8 mouse cellular contexts compared by ENCODE assay signal in genomic region chr10:11449556-11450305, GRCm38 (mm10).
DNase-seq lines count a peak whose midpoint lies in the region; ATAC-seq and TF ChIP-seq lines count a peak whose summit lies in the region.

No protein-coding gene starts in this region.

- no peak overlapping the region for H3K4me3 ChIP-seq in E14TG2a.4 (replicated peaks; ENCODE audit: low read length)
- no peak overlapping the region for H3K4me3 ChIP-seq in heart, embryonic 16.5 days (ENCODE audit: low read length)
- H3K4me3 ChIP-seq in liver, embryonic 13.5 days (replicated peaks): no peak overlapping the region
- no peak overlapping the region for H3K4me3 ChIP-seq in neural tube, embryonic 15.5 days (replicated peaks)
- H3K4me3 ChIP-seq in thymus, adult 2 months (ENCODE audit: control insufficient read depth, insufficient read depth, low read length): no peak overlapping the region

- peak; percentile 72; the same call in 1 of the 2 replicates for ATAC-seq in heart, embryonic 16.5 days (replicated peaks; ENCODE audit: extremely low read depth, insufficient read depth, low FRiP score)
- ATAC-seq in liver, embryonic 13.5 days (ENCODE audit: low read depth): 0 out of 2 replicates have a peak, but pooled peaks have one; percentile 47
- ATAC-seq in neural tube, embryonic 15.5 days (ENCODE audit: low FRiP score): peak; percentile 94

- DNase-seq in brain, embryonic 18.5 days (ENCODE audit: low read depth, low spot score): peak; percentile 82
- peak; percentile 28 for DNase-seq in fibroblast of lung, adult 2 months (ENCODE audit: low read depth)
- DNase-seq in kidney, postnatal 36 days: peak; percentile 67 to 92
- peak; percentile 9 for DNase-seq in liver, embryonic 13.5 days
- peak; percentile 67 for DNase-seq in thymus, adult 2 months

- H3K9me3 ChIP-seq in E14TG2a.4 (ENCODE audit: low read length): no peaks in the 10 kb centered on the region
- H3K9me3 ChIP-seq in heart, embryonic 16.5 days (replicated peaks; ENCODE audit: control insufficient read depth, low read length): no peaks in the 10 kb centered on the region
- no peaks in the 10 kb centered on the region for H3K9me3 ChIP-seq in liver, embryonic 13.5 days (replicated peaks)
- H3K9me3 ChIP-seq in neural tube, embryonic 15.5 days (replicated peaks): no peaks in the 10 kb centered on the region

- no peak for TF ChIP-seq POLR2A in thymus, adult 2 months (IDR thresholded peaks at IDR 0.05; ENCODE audit: control insufficient read depth, extremely low read depth, insufficient read depth, low read length, poor library complexity)

- peaks cover 9% of the 10 kb centered on the region for H3K27me3 ChIP-seq in E14TG2a.4 (ENCODE audit: insufficient read depth, low read length)
- H3K27me3 ChIP-seq in heart, embryonic 16.5 days (ENCODE audit: control insufficient read depth, insufficient read depth, low read length): no peaks in the 10 kb centered on the region
- no peaks in the 10 kb centered on the region for H3K27me3 ChIP-seq in liver, embryonic 13.5 days
- H3K27me3 ChIP-seq in neural tube, embryonic 15.5 days (replicated peaks): no peaks in the 10 kb centered on the region
- no peaks in the 10 kb centered on the region for H3K27me3 ChIP-seq in thymus, adult 2 months (ENCODE audit: control insufficient read depth, insufficient read depth, low read length)

- H3K27ac ChIP-seq in heart, embryonic 16.5 days (ENCODE audit: low read length): no peak overlapping the region
- no peak overlapping the region for H3K27ac ChIP-seq in liver, embryonic 13.5 days
- no peak overlapping the region for H3K27ac ChIP-seq in neural tube, embryonic 15.5 days (replicated peaks)
- no peak overlapping the region for H3K27ac ChIP-seq in thymus, adult 2 months (ENCODE audit: control insufficient read depth, insufficient read depth, low read length)

- H3K4me2 ChIP-seq in heart, embryonic 16.5 days (ENCODE audit: low read depth, low read length): peak overlapping the region; percentile 47
- H3K4me2 ChIP-seq in liver, embryonic 13.5 days: no peak overlapping the region
- peak overlapping the region; percentile 42 for H3K4me2 ChIP-seq in neural tube, embryonic 15.5 days

- H3K36me3 ChIP-seq in E14TG2a.4 (ENCODE audit: insufficient read depth, low read length): no peaks in the 10 kb centered on the region
- H3K36me3 ChIP-seq in heart, embryonic 16.5 days (ENCODE audit: control insufficient read depth, insufficient read depth): no peaks in the 10 kb centered on the region
- no peaks in the 10 kb centered on the region for H3K36me3 ChIP-seq in liver, embryonic 13.5 days
- H3K36me3 ChIP-seq in neural tube, embryonic 15.5 days: no peaks in the 10 kb centered on the region
- H3K36me3 ChIP-seq in thymus, adult 2 months (ENCODE audit: control insufficient read depth, insufficient read depth, low read length): no peaks in the 10 kb centered on the region

- TF ChIP-seq CTCF in E14TG2a.4 (conservative IDR thresholded peaks at IDR 0.05; ENCODE audit: low read length): peak; percentile 68
- no peak for TF ChIP-seq CTCF in thymus, adult 2 months (IDR thresholded peaks at IDR 0.05; ENCODE audit: borderline replicate concordance, control insufficient read depth, extremely low read depth, insufficient read depth, low read length, poor library complexity)

- WGBS in heart, embryonic 16.5 days: 30% methylated on average over 23 of the region's 23 CpGs
- 28% methylated on average over 23 of the region's 23 CpGs for WGBS in liver, embryonic 13.5 days (ENCODE audit: insufficient replicate concordance)
- WGBS in neural tube, embryonic 15.5 days: 35% methylated on average over 23 of the region's 23 CpGs
- WGBS in thymus, adult 2 months: 49% methylated on average over 23 of the region's 23 CpGs

- H3K4me1 ChIP-seq in E14TG2a.4 (replicated peaks; ENCODE audit: low read depth, low read length): no peaks in the 10 kb centered on the region
- peaks cover 10% of the 10 kb centered on the region for H3K4me1 ChIP-seq in heart, embryonic 16.5 days (ENCODE audit: control insufficient read depth, insufficient read depth, low read length)
- H3K4me1 ChIP-seq in liver, embryonic 13.5 days (replicated peaks): no peaks in the 10 kb centered on the region
- H3K4me1 ChIP-seq in neural tube, embryonic 15.5 days: peaks cover 8% of the 10 kb centered on the region; the same call in 1 of the 2 replicates
- no peaks in the 10 kb centered on the region for H3K4me1 ChIP-seq in thymus, adult 2 months (replicated peaks; ENCODE audit: control insufficient read depth, insufficient read depth, low read length)

- H3K9ac ChIP-seq in heart, embryonic 16.5 days (ENCODE audit: low read length): no peak overlapping the region
- no peak overlapping the region for H3K9ac ChIP-seq in liver, embryonic 13.5 days
- no peak overlapping the region; the same call in 1 of the 2 replicates for H3K9ac ChIP-seq in neural tube, embryonic 15.5 days (replicated peaks)

Comparison
In these comparisons a context has a peak if more than half of its experiments do, and no peak if none do; other contexts are left out.
1. DNase-seq: peak in every context shown above with its lines; median percentile 82 in brain, embryonic 18.5 days; 80 in kidney, postnatal 36 days; 67 in thymus, adult 2 months; 28 in fibroblast of lung, adult 2 months; 9 in liver, embryonic 13.5 days.